Mouse (Mus musculus) lung, adult 2 months (tissue): ENCODE results near the gene 2810006K23Rik.

ENCODE experiments used
- CTCF ChIP-seq: fragments of 200-500 bp; IDR thresholded peaks from 2 replicates; pipeline ENCODE4 v1.5.1; 2011; ENCODE audit warnings: mild to moderate bottlenecking, low read length, control low read depth; ENCODE audit not compliant: insufficient read depth
- POLR2A ChIP-seq: fragments of 200-500 bp; IDR thresholded peaks from 2 replicates; pipeline ENCODE4 v1.6.1; 2011; ENCODE audit warnings: low read depth, mild to moderate bottlenecking, control low read depth, low read length, borderline replicate concordance; ENCODE audit errors: extremely low read depth

GRCm38 (mm10) chr5:124300132-124300531, 27.8 kb upstream of the 2810006K23Rik start:
- TF ChIP-seq CTCF: no peak
- no peak for TF ChIP-seq POLR2A
